Mouse (Mus musculus): Measurements from ENCODE around the gene Pkd1l1. TPM values are rescaled to one million over a fixed set of nuclear protein-coding genes. Genes with fewer than 3 reads are reported as not detected.

The Pkd1l1 gene
- polyA plus RNA-seq, 1 experiment, result 0.82 TPM

DNA sequence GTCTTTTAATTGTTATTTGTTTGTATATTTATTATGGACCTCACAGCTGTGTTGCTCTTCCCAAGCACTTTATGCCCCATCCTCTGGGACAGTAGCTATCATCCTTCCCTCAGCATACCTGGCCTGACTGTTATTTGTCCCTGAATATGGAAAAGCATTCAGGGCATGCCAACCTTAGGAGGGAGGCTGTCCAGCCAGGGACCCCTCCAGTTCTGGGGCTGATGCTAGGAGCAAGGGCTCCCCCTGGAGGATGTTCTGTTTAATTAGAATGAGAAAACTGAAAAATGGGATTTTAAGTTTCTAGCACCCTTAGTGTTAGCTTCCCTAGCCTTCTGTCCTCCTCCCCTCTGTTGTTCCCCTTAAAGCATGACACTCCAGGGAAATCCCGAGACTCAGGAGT is 17.4 kb downstream of the Pkd1l1 start:
- Histone ChIP-seq H3K27me3 (ENCODE audit: control insufficient read depth, insufficient read depth, low read length, poor library complexity, severe bottlenecking) (no peaks in the 10 kb centered on the region), H3K4me1 (ENCODE audit: control insufficient read depth, insufficient read depth, low read length) (no peaks in the 10 kb centered on the region), H3K9ac (ENCODE audit: low read depth, poor library complexity, severe bottlenecking) (no peak overlapping the region), H3K9me3 (replicated peaks; ENCODE audit: control insufficient read depth, insufficient read depth, low read length, poor library complexity, severe bottlenecking) (no peaks in the 10 kb centered on the region), H3K27ac (ENCODE audit: insufficient read depth, low read length) (no peak overlapping the region), H3K36me3 (ENCODE audit: control insufficient read depth, insufficient read depth, low read length, poor library complexity, severe bottlenecking) (no peaks in the 10 kb centered on the region), H3K4me3 (ENCODE audit: low read depth, low read length) (no peak overlapping the region)
- TF ChIP-seq POLR2A (IDR thresholded peaks at IDR 0.05; ENCODE audit: insufficient read depth, low read length) (no peak), EP300 (IDR thresholded peaks at IDR 0.05; ENCODE audit: insufficient read depth, low read depth, low read length) (no peak), CTCF (IDR thresholded peaks at IDR 0.05; ENCODE audit: low read depth, low read length) (peak; percentile 59)

DNA sequence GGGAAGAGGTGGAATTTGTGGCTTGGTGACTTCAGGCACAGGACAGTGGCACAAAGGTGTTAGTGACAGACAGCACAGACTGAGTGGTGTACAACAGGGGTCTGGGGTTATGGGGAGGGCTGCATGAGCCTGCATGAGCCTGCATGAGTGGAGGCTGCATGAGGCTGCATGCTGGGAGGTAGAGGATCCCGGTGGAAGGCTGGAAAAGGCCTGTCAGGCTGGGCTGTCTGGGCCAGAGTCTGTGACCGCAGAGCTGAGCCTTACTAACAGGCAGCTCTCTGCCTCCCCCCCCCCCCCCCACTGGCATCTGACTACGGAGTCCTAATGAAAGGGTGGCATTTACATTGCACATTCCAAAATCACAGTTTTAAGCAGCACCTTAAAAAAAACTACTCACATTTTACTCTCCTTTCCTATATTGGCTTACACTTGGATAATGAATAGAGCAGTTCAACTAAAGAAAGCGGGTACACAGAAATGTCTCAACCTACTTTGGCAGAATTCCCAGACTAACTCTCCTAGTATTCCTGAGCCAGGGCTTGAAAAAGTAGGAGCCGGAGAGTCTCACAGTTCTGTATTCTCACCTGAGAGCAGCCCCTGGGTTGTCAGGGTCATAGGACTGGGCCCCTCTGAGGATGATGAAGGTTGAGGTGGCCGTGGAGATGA is 23.2 kb downstream of the Pkd1l1 start:
- no peak overlapping the region for H3K4me3 ChIP-seq (ENCODE audit: low read depth, low read length)
- H3K27me3 ChIP-seq (ENCODE audit: control insufficient read depth, insufficient read depth, low read length, poor library complexity, severe bottlenecking), result no peaks in the 10 kb centered on the region
- no peak overlapping the region for H3K9ac ChIP-seq (ENCODE audit: low read depth, poor library complexity, severe bottlenecking)
- no peak overlapping the region for H3K27ac ChIP-seq (ENCODE audit: insufficient read depth, low read length)
- no peaks in the 10 kb centered on the region for H3K36me3 ChIP-seq (ENCODE audit: control insufficient read depth, insufficient read depth, low read length, poor library complexity, severe bottlenecking)
- TF ChIP-seq CTCF (IDR thresholded peaks at IDR 0.05; ENCODE audit: low read depth, low read length), result no peak
- TF ChIP-seq EP300 (IDR thresholded peaks at IDR 0.05; ENCODE audit: insufficient read depth, low read depth, low read length), result no peak
- TF ChIP-seq POLR2A (IDR thresholded peaks at IDR 0.05; ENCODE audit: insufficient read depth, low read length), result no peak
- no peaks in the 10 kb centered on the region for H3K9me3 ChIP-seq (replicated peaks; ENCODE audit: control insufficient read depth, insufficient read depth, low read length, poor library complexity, severe bottlenecking)
- H3K4me1 ChIP-seq (ENCODE audit: control insufficient read depth, insufficient read depth, low read length), result no peaks in the 10 kb centered on the region

DNA sequence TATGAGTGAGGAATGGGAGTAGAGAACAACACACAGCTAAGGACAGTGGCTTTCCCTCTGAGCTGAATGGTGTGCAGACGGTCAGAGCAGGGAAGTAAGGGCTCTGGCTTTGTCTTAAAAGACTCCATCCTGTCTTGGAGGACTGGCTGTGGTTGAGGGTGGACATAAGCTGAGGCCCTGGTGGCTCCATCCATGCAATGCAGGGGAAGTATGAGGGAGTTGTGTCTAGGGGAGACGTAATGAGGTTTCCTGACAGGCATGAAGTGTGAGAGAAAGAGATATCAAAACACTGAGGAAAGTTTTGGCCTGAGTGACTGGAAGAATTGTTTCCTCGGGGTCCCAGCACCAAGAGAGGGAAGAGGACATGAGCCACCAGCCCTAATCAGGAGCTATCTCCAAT is 24.2 kb downstream of the Pkd1l1 start:
- no peaks in the 10 kb centered on the region for H3K27me3 ChIP-seq (ENCODE audit: control insufficient read depth, insufficient read depth, low read length, poor library complexity, severe bottlenecking)
- H3K27ac ChIP-seq (ENCODE audit: insufficient read depth, low read length), result no peak overlapping the region
- H3K36me3 ChIP-seq (ENCODE audit: control insufficient read depth, insufficient read depth, low read length, poor library complexity, severe bottlenecking), result no peaks in the 10 kb centered on the region
- no peak overlapping the region for H3K9ac ChIP-seq (ENCODE audit: low read depth, poor library complexity, severe bottlenecking)
- no peaks in the 10 kb centered on the region for H3K4me1 ChIP-seq (ENCODE audit: control insufficient read depth, insufficient read depth, low read length)
- H3K4me3 ChIP-seq (ENCODE audit: low read depth, low read length), result no peak overlapping the region
- TF ChIP-seq EP300 (IDR thresholded peaks at IDR 0.05; ENCODE audit: insufficient read depth, low read depth, low read length), result no peak
- no peak for TF ChIP-seq POLR2A (IDR thresholded peaks at IDR 0.05; ENCODE audit: insufficient read depth, low read length)
- TF ChIP-seq CTCF (IDR thresholded peaks at IDR 0.05; ENCODE audit: low read depth, low read length), result no peak
- H3K9me3 ChIP-seq (replicated peaks; ENCODE audit: control insufficient read depth, insufficient read depth, low read length, poor library complexity, severe bottlenecking), result no peaks in the 10 kb centered on the region

DNA sequence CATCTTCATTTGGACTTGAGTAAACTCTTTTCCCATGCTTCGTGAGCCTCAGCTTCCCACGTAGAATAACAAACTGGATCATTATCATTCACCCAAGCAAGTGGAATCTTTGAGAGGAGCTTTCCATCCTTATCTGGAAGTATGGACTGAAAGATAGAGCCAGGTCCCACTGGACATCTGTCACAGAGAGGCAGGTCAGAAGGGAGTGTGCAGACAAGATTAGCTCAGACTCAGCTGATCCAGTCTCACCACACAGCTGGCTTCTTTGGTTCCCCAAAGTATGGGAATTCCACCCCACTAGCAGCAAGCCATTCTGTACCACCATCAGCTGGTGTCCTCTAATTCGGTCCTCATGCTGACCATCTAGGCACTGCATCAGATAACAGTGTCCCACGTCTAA is 29.0 kb downstream of the Pkd1l1 start:
- Histone ChIP-seq H3K27me3 (ENCODE audit: control insufficient read depth, insufficient read depth, low read length, poor library complexity, severe bottlenecking) (0 out of 2 replicates have a peak, but pooled peaks cover under 1% of the 10 kb centered on the region), H3K9ac (ENCODE audit: low read depth, poor library complexity, severe bottlenecking) (no peak overlapping the region), H3K4me3 (ENCODE audit: low read depth, low read length) (no peak overlapping the region), H3K27ac (ENCODE audit: insufficient read depth, low read length) (no peak overlapping the region), H3K36me3 (ENCODE audit: control insufficient read depth, insufficient read depth, low read length, poor library complexity, severe bottlenecking) (no peaks in the 10 kb centered on the region), H3K4me1 (ENCODE audit: control insufficient read depth, insufficient read depth, low read length) (no peaks in the 10 kb centered on the region), H3K9me3 (replicated peaks; ENCODE audit: control insufficient read depth, insufficient read depth, low read length, poor library complexity, severe bottlenecking) (no peaks in the 10 kb centered on the region)
- TF ChIP-seq EP300 (IDR thresholded peaks at IDR 0.05; ENCODE audit: insufficient read depth, low read depth, low read length), result no peak
- TF ChIP-seq POLR2A (IDR thresholded peaks at IDR 0.05; ENCODE audit: insufficient read depth, low read length), result no peak
- no peak for TF ChIP-seq CTCF (IDR thresholded peaks at IDR 0.05; ENCODE audit: low read depth, low read length)

DNA sequence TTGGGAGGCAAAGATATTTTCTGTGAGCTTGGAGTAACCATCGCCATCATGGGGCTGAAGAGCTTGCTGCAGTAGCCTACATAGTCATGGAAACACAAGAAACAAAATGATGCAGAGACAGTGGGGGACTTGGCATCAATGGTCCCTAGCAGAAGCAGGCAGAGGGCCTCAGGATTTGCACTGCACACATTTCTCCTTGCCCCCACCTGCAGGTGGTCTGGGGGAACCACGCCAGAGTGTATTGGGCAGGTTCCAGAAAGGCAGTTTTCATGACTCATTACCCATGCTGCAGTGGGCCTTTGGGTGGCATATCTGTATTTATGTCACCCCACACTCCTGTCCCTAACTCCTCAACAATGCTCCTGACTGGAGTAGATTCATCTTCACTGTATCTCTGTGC is 30.6 kb downstream of the Pkd1l1 start:
- Histone ChIP-seq H3K36me3 (ENCODE audit: control insufficient read depth, insufficient read depth, low read length, poor library complexity, severe bottlenecking) (no peaks in the 10 kb centered on the region), H3K4me1 (ENCODE audit: control insufficient read depth, insufficient read depth, low read length) (no peaks in the 10 kb centered on the region), H3K9me3 (replicated peaks; ENCODE audit: control insufficient read depth, insufficient read depth, low read length, poor library complexity, severe bottlenecking) (0 out of 2 replicates have a peak, but pooled peaks cover 3% of the 10 kb centered on the region), H3K27me3 (ENCODE audit: control insufficient read depth, insufficient read depth, low read length, poor library complexity, severe bottlenecking) (0 out of 2 replicates have a peak, but pooled peaks cover 2% of the 10 kb centered on the region), H3K4me3 (ENCODE audit: low read depth, low read length) (no peak overlapping the region), H3K27ac (ENCODE audit: insufficient read depth, low read length) (no peak overlapping the region), H3K9ac (ENCODE audit: low read depth, poor library complexity, severe bottlenecking) (no peak overlapping the region)
- no peak for TF ChIP-seq CTCF (IDR thresholded peaks at IDR 0.05; ENCODE audit: low read depth, low read length)
- TF ChIP-seq POLR2A (IDR thresholded peaks at IDR 0.05; ENCODE audit: insufficient read depth, low read length), result no peak
- TF ChIP-seq EP300 (IDR thresholded peaks at IDR 0.05; ENCODE audit: insufficient read depth, low read depth, low read length), result no peak

DNA sequence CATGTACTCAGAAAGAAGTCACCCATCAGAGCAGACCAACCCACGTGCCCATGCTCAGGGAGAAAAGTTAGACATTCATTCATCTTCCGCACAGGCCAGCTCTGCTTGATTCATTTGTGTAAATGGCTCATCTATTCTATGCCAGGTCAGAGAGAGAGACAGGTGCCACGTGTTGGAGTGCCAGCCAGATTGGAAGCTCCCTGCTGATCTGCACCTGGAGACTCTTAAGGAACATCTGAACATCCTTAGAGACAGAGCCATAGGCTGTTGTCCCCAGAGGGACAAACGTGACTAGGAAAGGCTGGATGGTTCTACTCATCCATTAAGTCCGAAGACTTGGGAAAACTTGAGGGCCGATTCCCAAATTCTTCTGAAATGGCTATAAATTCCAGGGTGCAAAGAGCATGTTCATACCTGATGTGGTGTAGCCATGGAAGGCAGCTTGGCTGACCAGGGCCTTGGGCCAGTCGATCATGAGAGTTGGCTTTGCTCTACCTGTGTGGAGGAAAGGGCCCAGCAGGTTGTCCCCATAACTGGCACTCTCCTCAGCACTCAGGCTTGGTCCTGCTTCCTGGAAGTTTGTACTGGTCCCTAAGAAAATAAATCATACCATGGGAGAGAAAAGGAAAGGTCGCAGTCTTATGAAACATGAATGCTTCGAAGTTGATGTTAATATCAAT is 36.5 kb downstream of the Pkd1l1 start:
- H3K36me3 ChIP-seq (ENCODE audit: control insufficient read depth, insufficient read depth, low read length, poor library complexity, severe bottlenecking), result no peaks in the 10 kb centered on the region
- no peak overlapping the region for H3K4me3 ChIP-seq (ENCODE audit: low read depth, low read length)
- 0 out of 2 replicates have a peak, but pooled peaks cover 3% of the 10 kb centered on the region for H3K9me3 ChIP-seq (replicated peaks; ENCODE audit: control insufficient read depth, insufficient read depth, low read length, poor library complexity, severe bottlenecking)
- no peak overlapping the region for H3K9ac ChIP-seq (ENCODE audit: low read depth, poor library complexity, severe bottlenecking)
- H3K27me3 ChIP-seq (ENCODE audit: control insufficient read depth, insufficient read depth, low read length, poor library complexity, severe bottlenecking), result 0 out of 2 replicates have a peak, but pooled peaks cover 2% of the 10 kb centered on the region
- no peak for TF ChIP-seq CTCF (IDR thresholded peaks at IDR 0.05; ENCODE audit: low read depth, low read length)
- no peak for TF ChIP-seq POLR2A (IDR thresholded peaks at IDR 0.05; ENCODE audit: insufficient read depth, low read length)
- no peak for TF ChIP-seq EP300 (IDR thresholded peaks at IDR 0.05; ENCODE audit: insufficient read depth, low read depth, low read length)
- H3K27ac ChIP-seq (ENCODE audit: insufficient read depth, low read length), result no peak overlapping the region
- no peaks in the 10 kb centered on the region for H3K4me1 ChIP-seq (ENCODE audit: control insufficient read depth, insufficient read depth, low read length)

All from ES-Bruce4 (cell line).